Mouse (Mus musculus): ENCODE measurements around the gene Atad5.

GRCm38 (mm10) chr11:80149412-80150023, 60.3 kb downstream of the Atad5 start:
- TF ChIP-seq POLR2A (IDR thresholded peaks at IDR 0.05; ENCODE audit: insufficient read length, low read depth) (no peak), E2F4 (IDR thresholded peaks at IDR 0.05; ENCODE audit: insufficient read depth) (no peak), MYOD1 (IDR thresholded peaks at IDR 0.05; ENCODE audit: control insufficient read depth in 1 of 3, insufficient read length in 2 of 3, low read depth in 2 of 3) (no peak), TCF12 (IDR thresholded peaks at IDR 0.05; ENCODE audit: insufficient read depth, poor library complexity, severe bottlenecking) (no peak), USF1 (IDR thresholded peaks at IDR 0.05; ENCODE audit: low read depth) (no peak), REST (IDR thresholded peaks at IDR 0.05; ENCODE audit: insufficient read depth, insufficient read length) (no peak), POLR2AphosphoS2 (IDR thresholded peaks at IDR 0.05; ENCODE audit: insufficient read length, low read depth) (no peak), MAX (IDR thresholded peaks at IDR 0.05; ENCODE audit: low read depth) (no peak), SRF (IDR thresholded peaks at IDR 0.05; ENCODE audit: control insufficient read depth, insufficient read length, low read depth) (no peak), MYOG (IDR thresholded peaks at IDR 0.05; ENCODE audit: control insufficient read depth in 1 of 3, insufficient read depth in 1 of 3, insufficient read length in 2 of 3, low read depth in 2 of 3) (no peak), TCF3 (IDR thresholded peaks at IDR 0.05; ENCODE audit: insufficient read length, low read depth) (no peak), CEBPB (IDR thresholded peaks at IDR 0.05; ENCODE audit: insufficient read depth, poor library complexity, severe bottlenecking) (no peak)
